Mouse (Mus musculus) heart, adult 2 months (tissue): ENCODE measurements at regions not wholly inside any gene's neighbourhood (a gene's known extent, or its start where the extent isn't known, plus 50 kb on each side); places are given as distances from the start of the nearest gene placed in this dataset.

Experiments
- CTCF ChIP-seq: fragments of 200-600 bp; IDR thresholded peaks from 2 replicates; pipeline ENCODE4 v1.8.1; 2022; ENCODE audit warnings: antibody characterized with exemption, mild to moderate bottlenecking, moderate library complexity
- EP300 ChIP-seq: fragments of 200-500 bp; IDR thresholded peaks from 2 replicates; pipeline ENCODE4 v1.6.1; 2011; ENCODE audit warnings: low read depth, low read length, control low read depth; ENCODE audit not compliant: insufficient read depth
- POLR2A ChIP-seq: fragments of 200-500 bp; IDR thresholded peaks from 2 replicates; pipeline ENCODE4 v1.6.1; 2011; ENCODE audit warnings: mild to moderate bottlenecking, low read depth, low read length, control low read depth; ENCODE audit not compliant: insufficient read depth

DNA sequence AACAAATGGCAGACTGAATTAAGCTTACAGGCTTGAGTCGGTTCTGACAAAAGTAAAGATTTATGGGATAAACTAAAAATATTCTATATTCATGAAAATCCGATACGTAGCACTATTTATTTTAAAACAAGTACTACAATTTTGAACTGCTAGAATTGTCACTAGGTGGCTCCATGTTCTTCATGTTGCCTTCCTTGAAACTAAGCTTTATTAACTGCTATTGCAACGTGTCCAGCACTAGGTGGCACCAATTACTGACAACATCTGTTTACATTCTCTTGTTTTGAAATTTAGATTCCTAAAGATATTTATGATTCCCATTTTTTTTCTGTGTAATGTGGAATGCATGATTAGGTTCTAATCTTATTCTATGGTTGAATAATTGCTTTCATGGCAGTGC lies 60.1 kb downstream of the Fam47c start:
- peak; percentile 49 for TF ChIP-seq CTCF
- no peak for TF ChIP-seq POLR2A
- TF ChIP-seq EP300: no peak
